Mouse (Mus musculus): ENCODE measurements at regions not wholly inside any gene's neighbourhood (a gene's known extent, or its start where the extent isn't known, plus 50 kb on each side); places are given as distances from the start of the nearest gene placed in this dataset.
"Not testable (repeated sequence)": the region's sequence is repeated elsewhere in the genome, so short reads cannot be mapped to it uniquely, and the experiment has no call there.

GRCm38 (mm10) chr3:78964231-78964858, 322.0 kb downstream of the Rapgef2 start:
- no peak overlapping the region for H3K9ac ChIP-seq (ENCODE audit: low read length)
- H3K27me3 ChIP-seq (replicated peaks; ENCODE audit: control insufficient read depth, insufficient read depth, low read length) = no peaks in the 10 kb centered on the region
- ATAC-seq = no peak
- H3K4me1 ChIP-seq (ENCODE audit: control insufficient read depth, insufficient read depth, low read length) = no peaks in the 10 kb centered on the region
- no peak overlapping the region for H3K27ac ChIP-seq (ENCODE audit: low read depth, low read length)
- DNase-seq (ENCODE audit: low spot score) = no peak
- no peaks in the 10 kb centered on the region for H3K36me3 ChIP-seq (ENCODE audit: control insufficient read depth, insufficient read depth, low read length)
- H3K9me3 ChIP-seq (replicated peaks; ENCODE audit: control insufficient read depth, low read length) = no peaks in the 10 kb centered on the region
- no peak overlapping the region for H3K4me2 ChIP-seq (ENCODE audit: low read length)
- 86% methylated on average over 9 of the region's 9 CpGs for WGBS
- H3K4me3 ChIP-seq (ENCODE audit: low read depth, low read length) = no peak overlapping the region

GRCm38 (mm10) chr3:78958781-78959180, 327.5 kb downstream of the Rapgef2 start:
- Histone ChIP-seq H3K36me3 (ENCODE audit: control insufficient read depth, insufficient read depth, low read length) (no peaks in the 10 kb centered on the region), H3K9ac (ENCODE audit: low read length) (no peak overlapping the region), H3K27me3 (replicated peaks; ENCODE audit: control insufficient read depth, insufficient read depth, low read length) (no peaks in the 10 kb centered on the region), H3K9me3 (replicated peaks; ENCODE audit: control insufficient read depth, low read length) (no peaks in the 10 kb centered on the region), H3K27ac (ENCODE audit: low read depth, low read length) (no peak overlapping the region), H3K4me3 (ENCODE audit: low read depth, low read length) (no peak overlapping the region), H3K4me2 (ENCODE audit: low read length) (no peak overlapping the region), H3K4me1 (ENCODE audit: control insufficient read depth, insufficient read depth, low read length) (no peaks in the 10 kb centered on the region)
- WGBS = 38% methylated on average over 1 of the region's 1 CpGs
- DNase-seq (ENCODE audit: low spot score) (peak; percentile 82), ATAC-seq (peak; percentile 84)

- Histone ChIP-seq H3K9ac (ENCODE audit: low read length) (no peak overlapping the region), H3K36me3 (ENCODE audit: control insufficient read depth, insufficient read depth, low read length) (no peaks in the 10 kb centered on the region), H3K27ac (ENCODE audit: low read depth, low read length) (no peak overlapping the region), H3K9me3 (replicated peaks; ENCODE audit: control insufficient read depth, low read length) (no peaks in the 10 kb centered on the region), H3K4me2 (ENCODE audit: low read length) (no peak overlapping the region), H3K27me3 (replicated peaks; ENCODE audit: control insufficient read depth, insufficient read depth, low read length) (no peaks in the 10 kb centered on the region), H3K4me3 (ENCODE audit: low read depth, low read length) (no peak overlapping the region), H3K4me1 (ENCODE audit: control insufficient read depth, insufficient read depth, low read length) (no peaks in the 10 kb centered on the region)
- 84% methylated on average over 7 of the region's 7 CpGs for WGBS
- DNase-seq (ENCODE audit: low spot score) (no peak), ATAC-seq (no peak)
Observed at GRCm38 (mm10) chr3:78955364-78955763, 331.0 kb downstream of the Rapgef2 start.

- 72% methylated on average over 6 of the region's 7 CpGs for WGBS
- not testable (repeated sequence) for H3K36me3 ChIP-seq (ENCODE audit: control insufficient read depth, insufficient read depth, low read length); DNase-seq (ENCODE audit: low spot score); H3K4me2 ChIP-seq (ENCODE audit: low read length); H3K27ac ChIP-seq (ENCODE audit: low read depth, low read length); H3K4me1 ChIP-seq (ENCODE audit: control insufficient read depth, insufficient read depth, low read length); H3K4me3 ChIP-seq (ENCODE audit: low read depth, low read length); H3K27me3 ChIP-seq (replicated peaks; ENCODE audit: control insufficient read depth, insufficient read depth, low read length); ATAC-seq; H3K9ac ChIP-seq (ENCODE audit: low read length); H3K9me3 ChIP-seq (replicated peaks; ENCODE audit: control insufficient read depth, low read length)
Observed at GRCm38 (mm10) chr3:78949385-78949784, 336.9 kb downstream of the Rapgef2 start.

- WGBS = 91% methylated on average over 9 of the region's 9 CpGs
- Histone ChIP-seq H3K4me3 (ENCODE audit: low read depth, low read length) (no peak overlapping the region), H3K27ac (ENCODE audit: low read depth, low read length) (no peak overlapping the region), H3K27me3 (replicated peaks; ENCODE audit: control insufficient read depth, insufficient read depth, low read length) (no peaks in the 10 kb centered on the region), H3K9me3 (replicated peaks; ENCODE audit: control insufficient read depth, low read length) (no peaks in the 10 kb centered on the region), H3K9ac (ENCODE audit: low read length) (no peak overlapping the region), H3K36me3 (ENCODE audit: control insufficient read depth, insufficient read depth, low read length) (no peaks in the 10 kb centered on the region), H3K4me2 (ENCODE audit: low read length) (no peak overlapping the region), H3K4me1 (ENCODE audit: control insufficient read depth, insufficient read depth, low read length) (no peaks in the 10 kb centered on the region)
- no peak for ATAC-seq
- DNase-seq (ENCODE audit: low spot score) = no peak
Observed at GRCm38 (mm10) chr3:78948700-78949099, 337.6 kb downstream of the Rapgef2 start.

- H3K4me1 ChIP-seq (ENCODE audit: control insufficient read depth, insufficient read depth, low read length) = no peaks in the 10 kb centered on the region
- H3K27ac ChIP-seq (ENCODE audit: low read depth, low read length) = no peak overlapping the region
- H3K9me3 ChIP-seq (replicated peaks; ENCODE audit: control insufficient read depth, low read length) = no peaks in the 10 kb centered on the region
- no peaks in the 10 kb centered on the region for H3K27me3 ChIP-seq (replicated peaks; ENCODE audit: control insufficient read depth, insufficient read depth, low read length)
- ATAC-seq = peak; percentile 52; the same call in 1 of the 2 replicates
- H3K4me2 ChIP-seq (ENCODE audit: low read length) = no peak overlapping the region
- DNase-seq (ENCODE audit: low spot score) = peak; percentile 82
- no peaks in the 10 kb centered on the region for H3K36me3 ChIP-seq (ENCODE audit: control insufficient read depth, insufficient read depth, low read length)
- 34% methylated on average over 8 of the region's 8 CpGs for WGBS
- H3K4me3 ChIP-seq (ENCODE audit: low read depth, low read length) = no peak overlapping the region
- no peak overlapping the region for H3K9ac ChIP-seq (ENCODE audit: low read length)
Observed at GRCm38 (mm10) chr3:78948171-78948570, 338.1 kb downstream of the Rapgef2 start.

GRCm38 (mm10) chr3:78947183-78947582, 339.1 kb downstream of the Rapgef2 start:
- H3K27me3 ChIP-seq (replicated peaks; ENCODE audit: control insufficient read depth, insufficient read depth, low read length) = no peaks in the 10 kb centered on the region
- no peak for ATAC-seq
- H3K4me3 ChIP-seq (ENCODE audit: low read depth, low read length) = no peak overlapping the region
- H3K4me1 ChIP-seq (ENCODE audit: control insufficient read depth, insufficient read depth, low read length) = no peaks in the 10 kb centered on the region
- no peak for DNase-seq (ENCODE audit: low spot score)
- H3K36me3 ChIP-seq (ENCODE audit: control insufficient read depth, insufficient read depth, low read length) = no peaks in the 10 kb centered on the region
- H3K9ac ChIP-seq (ENCODE audit: low read length) = no peak overlapping the region
- 90% methylated on average over 9 of the region's 9 CpGs for WGBS
- H3K9me3 ChIP-seq (replicated peaks; ENCODE audit: control insufficient read depth, low read length) = no peaks in the 10 kb centered on the region
- no peak overlapping the region for H3K27ac ChIP-seq (ENCODE audit: low read depth, low read length)
- no peak overlapping the region for H3K4me2 ChIP-seq (ENCODE audit: low read length)

GRCm38 (mm10) chr3:78944185-78944584, 342.1 kb downstream of the Rapgef2 start:
- no peak for DNase-seq (ENCODE audit: low spot score)
- Histone ChIP-seq H3K4me2 (ENCODE audit: low read length) (no peak overlapping the region), H3K27ac (ENCODE audit: low read depth, low read length) (no peak overlapping the region), H3K36me3 (ENCODE audit: control insufficient read depth, insufficient read depth, low read length) (no peaks in the 10 kb centered on the region), H3K27me3 (replicated peaks; ENCODE audit: control insufficient read depth, insufficient read depth, low read length) (no peaks in the 10 kb centered on the region), H3K4me3 (ENCODE audit: low read depth, low read length) (no peak overlapping the region), H3K4me1 (ENCODE audit: control insufficient read depth, insufficient read depth, low read length) (no peaks in the 10 kb centered on the region), H3K9me3 (replicated peaks; ENCODE audit: control insufficient read depth, low read length) (no peaks in the 10 kb centered on the region), H3K9ac (ENCODE audit: low read length) (no peak overlapping the region)
- 79% methylated on average over 8 of the region's 8 CpGs for WGBS
- ATAC-seq = no peak

- no peak for ATAC-seq
- WGBS = 79% methylated on average over 3 of the region's 3 CpGs
- no peak overlapping the region for H3K9ac ChIP-seq (ENCODE audit: low read length)
Observed at GRCm38 (mm10) chr3:78932975-78933374, 353.3 kb downstream of the Rapgef2 start.

More at GRCm38 (mm10) chr3:78932975-78933374, 353.3 kb downstream of the Rapgef2 start:
- Histone ChIP-seq H3K4me2 (ENCODE audit: low read length) (no peak overlapping the region), H3K9me3 (replicated peaks; ENCODE audit: control insufficient read depth, low read length) (no peaks in the 10 kb centered on the region), H3K27ac (ENCODE audit: low read depth, low read length) (no peak overlapping the region), H3K27me3 (replicated peaks; ENCODE audit: control insufficient read depth, insufficient read depth, low read length) (no peaks in the 10 kb centered on the region), H3K4me3 (ENCODE audit: low read depth, low read length) (no peak overlapping the region), H3K4me1 (ENCODE audit: control insufficient read depth, insufficient read depth, low read length) (no peaks in the 10 kb centered on the region), H3K36me3 (ENCODE audit: control insufficient read depth, insufficient read depth, low read length) (no peaks in the 10 kb centered on the region)
- DNase-seq (ENCODE audit: low spot score) = no peak
